Mouse (Mus musculus) CD4-positive, CD25-positive, alpha-beta regulatory T cell, adult 4 months (primary cell): Measurements from ENCODE around the gene Apba3. TPM values are rescaled to one million over a fixed set of nuclear protein-coding genes. Genes with fewer than 3 reads are reported as not detected.

Experiments used
- ATAC-seq: one replicate; pipeline ENCODE4 v1.8.0; 2017
- polyA plus RNA-seq, 2 experiments: library from polyadenylated mRNA; unstranded; fragments of 100-300 nt; shearing (Covaris generic); gene quantifications; one replicate each; pipeline ENCODE4 v1.2.1; 2017

The Apba3 gene
- polyA plus RNA-seq, 2 experiments from 2014 or later, result 12.5 to 14.8 TPM

GRCm38 (mm10) chr10:81290698-81291460 lies 24.1 kb downstream of the Apba3 start:
- no peak for ATAC-seq

DNA sequence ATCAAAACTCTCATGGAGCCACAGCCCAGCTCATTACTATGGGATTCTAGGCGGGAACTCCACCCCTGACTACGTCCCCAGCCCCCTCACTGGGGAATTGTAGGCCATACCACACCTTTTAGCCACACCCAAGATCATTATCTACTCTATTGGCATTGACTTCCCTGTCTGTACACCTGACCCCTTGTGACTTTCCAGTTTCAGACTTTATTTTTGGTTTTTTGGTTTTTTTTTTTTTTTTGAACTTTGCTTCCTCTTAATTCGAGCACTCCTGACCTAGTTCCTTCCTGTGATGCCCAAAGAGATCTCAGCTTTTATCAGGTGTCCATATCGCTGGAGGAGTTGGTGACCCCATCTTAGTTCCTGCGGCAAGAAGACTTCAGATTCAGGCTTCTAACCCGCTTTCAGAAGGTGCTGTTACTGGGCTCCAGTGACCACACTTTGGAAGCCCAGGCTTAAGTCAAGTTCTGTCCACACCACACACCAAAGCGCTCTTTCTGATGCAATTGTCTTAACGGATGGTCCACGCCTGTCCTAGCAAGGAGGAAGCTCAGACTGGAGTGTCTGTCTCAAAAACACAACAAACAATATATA lies 24.8 kb downstream of the Apba3 start, which contains the start of gene Tjp3:
Tjp3 (minus strand) TSS at position 71 of the 594 bp plus-strand sequence.
- ATAC-seq, result no peak

DNA sequence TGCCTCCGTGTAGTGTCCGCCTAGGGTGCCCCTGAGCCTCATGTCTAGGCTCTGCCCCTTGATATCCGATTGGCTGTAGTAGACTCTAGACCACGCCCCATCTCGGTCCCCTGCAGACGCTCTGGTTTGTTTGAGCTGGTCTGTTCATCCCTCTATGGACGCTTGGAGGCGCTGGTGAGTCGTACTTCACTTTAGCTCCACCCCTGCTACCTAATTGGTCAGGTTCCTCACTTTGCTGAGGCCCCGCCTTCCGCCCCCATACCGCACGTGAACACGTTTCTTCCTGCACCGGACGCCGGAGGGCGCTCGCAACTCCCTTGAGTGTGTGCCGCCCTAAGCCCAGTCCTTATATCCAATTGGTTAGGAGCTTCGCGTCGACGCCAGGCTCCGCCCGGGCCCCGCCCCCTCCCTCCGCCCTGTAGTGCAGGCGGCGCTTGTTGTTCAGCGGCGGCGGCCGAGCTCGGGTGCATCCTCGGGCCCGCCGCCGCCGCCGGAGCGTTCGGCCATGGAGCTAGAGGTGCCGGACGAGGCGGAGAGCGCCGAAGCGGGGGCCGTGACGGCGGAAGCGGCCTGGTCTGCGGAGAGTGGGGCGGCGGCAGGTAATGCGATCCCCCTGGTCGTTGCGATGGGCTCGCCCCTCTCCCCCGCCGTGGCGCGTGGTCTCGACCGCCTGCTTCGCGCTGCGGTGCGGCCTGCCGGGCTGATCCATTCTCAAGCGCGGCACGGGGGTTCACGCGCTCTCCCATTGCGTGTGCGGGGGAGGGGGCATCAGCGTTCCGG lies 26.0 kb downstream of the Apba3 start, which contains the start of gene Pip5k1c:
Pip5k1c (plus strand) TSS at position 410 of the 780 bp plus-strand sequence.
- ATAC-seq, result peak; percentile 91

- no peak for ATAC-seq
These were observed 26.7 kb downstream of the Apba3 start for GRCm38 (mm10) chr10:81293334-81294030.

- no peak for ATAC-seq
These were observed 27.7 kb downstream of the Apba3 start for GRCm38 (mm10) chr10:81294442-81294841.

GRCm38 (mm10) chr10:81295185-81295584 lies 28.4 kb downstream of the Apba3 start:
- no peak for ATAC-seq

- ATAC-seq, result no peak
These were observed 30.5 kb downstream of the Apba3 start for GRCm38 (mm10) chr10:81297246-81297645.

GRCm38 (mm10) chr10:81297845-81298244 lies 31.1 kb downstream of the Apba3 start:
- peak; percentile 65 for ATAC-seq

DNA sequence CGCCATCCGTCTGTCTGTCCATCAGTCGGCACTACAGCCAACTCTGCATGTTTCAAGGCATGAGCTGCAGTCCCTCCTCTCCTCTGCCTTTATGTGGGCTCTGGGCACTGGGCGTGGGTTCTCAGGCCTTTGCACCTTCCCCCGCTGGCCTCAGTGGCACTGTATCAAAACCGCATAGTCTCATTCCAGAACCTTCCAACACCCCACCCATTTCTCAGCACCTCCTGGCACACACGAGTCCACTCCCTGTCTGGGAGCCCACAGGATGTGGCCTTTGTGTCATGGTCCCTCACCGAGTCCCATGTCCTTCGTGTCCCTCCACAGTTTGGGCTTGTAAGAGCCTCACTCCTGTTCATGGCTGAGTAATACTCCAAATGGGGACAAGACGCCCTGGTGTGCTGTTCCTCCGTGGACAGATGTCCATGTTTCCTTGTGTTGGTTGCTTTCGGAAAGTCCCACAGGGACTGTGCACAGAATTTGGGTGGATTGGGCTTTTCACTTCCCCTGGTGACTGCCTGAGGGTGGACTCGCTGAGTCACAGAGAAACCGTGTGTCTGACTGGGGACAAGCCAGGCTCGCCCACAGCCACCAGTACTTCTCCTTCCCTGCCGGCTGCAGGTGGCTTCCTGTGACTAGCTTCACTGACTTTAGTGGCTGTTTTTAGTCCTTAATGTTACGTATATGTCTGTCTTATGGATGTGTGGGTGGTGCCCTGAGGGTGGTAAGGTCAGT lies 31.8 kb downstream of the Apba3 start:
- peak; percentile 61 for ATAC-seq

- ATAC-seq, result no peak
These were observed 33.0 kb downstream of the Apba3 start for GRCm38 (mm10) chr10:81299585-81300351.

GRCm38 (mm10) chr10:81300352-81300907 lies 33.7 kb downstream of the Apba3 start:
- no peak for ATAC-seq

DNA sequence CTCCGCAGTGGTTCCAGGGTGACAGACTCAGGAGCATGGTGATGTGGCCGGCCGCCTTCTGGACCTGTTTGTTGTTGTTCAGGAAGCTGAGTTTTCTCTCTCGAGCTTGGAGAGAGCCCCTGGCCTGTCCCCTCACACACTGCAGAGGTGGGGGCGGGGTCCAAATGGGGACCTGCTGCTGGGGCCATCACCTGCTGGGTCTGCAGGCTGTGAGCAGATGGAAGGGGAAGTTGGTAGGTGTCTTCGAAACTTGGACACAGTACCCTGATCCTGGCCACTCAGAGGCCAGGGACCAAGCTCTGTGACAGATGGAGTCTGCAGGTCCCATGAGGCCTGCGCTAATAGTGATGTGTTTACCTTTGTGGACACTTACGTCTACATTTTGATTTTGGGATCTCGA lies 34.6 kb downstream of the Apba3 start:
- ATAC-seq, result no peak

DNA sequence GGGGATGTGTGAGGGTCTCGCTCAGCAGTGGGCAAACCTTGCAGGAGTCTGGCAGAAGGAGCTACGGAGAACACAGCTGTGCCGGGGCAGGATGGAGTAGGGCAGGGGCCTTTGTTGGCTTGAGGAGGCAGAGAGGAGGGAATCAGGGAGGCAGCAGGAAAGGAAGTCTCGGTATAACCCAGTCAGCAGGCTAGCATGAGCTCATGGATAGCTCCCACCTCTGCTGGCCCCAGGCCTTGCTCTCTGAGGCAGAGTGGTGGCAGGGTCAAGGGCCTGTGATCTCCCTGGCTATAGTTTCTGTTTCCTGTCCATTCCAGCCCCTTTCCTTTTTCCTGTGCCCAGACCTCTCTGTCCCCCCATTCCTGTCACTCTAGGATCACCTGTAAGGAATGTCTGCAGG lies 35.5 kb downstream of the Apba3 start:
- ATAC-seq, result no peak

GRCm38 (mm10) chr10:81302781-81303218 lies 36.0 kb downstream of the Apba3 start:
- no peak for ATAC-seq

GRCm38 (mm10) chr10:81303258-81303657 lies 36.5 kb downstream of the Apba3 start:
- ATAC-seq, result peak; percentile 15

- ATAC-seq, result peak; percentile 78
These were observed 37.0 kb downstream of the Apba3 start for GRCm38 (mm10) chr10:81303761-81304160.

DNA sequence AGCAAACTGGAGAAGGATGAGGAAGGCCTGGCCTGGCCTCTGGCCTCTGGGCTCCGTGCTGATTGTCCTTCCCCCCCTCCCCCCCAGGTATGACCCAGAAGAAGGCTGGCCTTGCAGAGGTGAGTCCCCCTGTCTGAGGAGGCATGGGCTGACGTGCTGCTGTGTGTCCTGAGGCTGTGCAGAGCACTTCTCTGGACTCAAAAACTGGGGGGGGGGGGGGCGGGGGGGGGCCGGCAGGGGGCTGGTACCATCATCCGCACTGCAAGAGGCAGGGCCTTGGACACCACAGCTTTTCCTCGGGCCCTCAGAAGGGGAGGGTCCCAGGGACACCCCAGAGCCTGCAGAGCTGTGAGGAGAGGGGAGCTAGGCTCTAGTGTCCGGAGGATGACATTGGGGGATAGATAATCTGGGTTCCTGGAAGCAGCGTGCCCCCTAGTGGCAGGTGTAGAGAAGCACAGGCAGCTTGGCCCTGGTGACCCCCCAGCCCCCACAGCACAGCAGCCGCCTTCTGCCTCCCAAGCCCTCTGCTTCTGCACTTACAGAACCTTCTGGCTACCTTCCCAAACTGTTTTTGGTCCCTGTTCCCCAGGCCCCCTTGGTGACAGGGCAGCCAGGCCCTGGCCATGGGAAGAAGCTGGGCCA lies 38.0 kb downstream of the Apba3 start:
- peak; percentile 36 for ATAC-seq

- no peak for ATAC-seq
These were observed 38.9 kb downstream of the Apba3 start for GRCm38 (mm10) chr10:81305663-81306062.

DNA sequence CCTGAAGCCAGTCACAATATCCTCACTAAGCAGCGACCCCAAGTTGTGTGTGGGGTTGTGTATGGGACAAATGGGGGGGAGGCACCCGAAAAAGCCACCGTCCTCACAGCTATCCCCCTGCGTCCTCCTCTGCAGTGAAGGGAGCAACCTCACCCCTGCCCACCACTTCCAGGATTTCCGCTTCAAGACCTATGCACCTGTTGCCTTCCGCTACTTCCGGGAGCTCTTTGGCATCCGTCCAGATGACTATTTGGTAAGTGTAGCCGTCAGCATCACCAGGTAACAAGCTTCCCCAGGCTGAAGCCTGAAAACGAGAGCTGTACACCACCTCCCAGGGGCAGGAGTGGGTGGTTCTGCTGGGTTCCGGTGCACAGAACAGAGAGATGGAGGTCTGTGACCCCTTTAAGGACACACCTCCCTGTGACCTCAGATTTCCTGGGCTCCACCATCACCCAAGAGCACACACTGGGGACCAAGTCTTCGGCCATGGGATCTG lies 39.5 kb downstream of the Apba3 start:
- ATAC-seq, result no peak
